Mouse (Mus musculus): Measurements from ENCODE around the gene Tph2. TPM values are rescaled to one million over a fixed set of nuclear protein-coding genes. Genes with fewer than 3 reads are reported as not detected.

Tph2 gene
- polyA plus RNA-seq, 1 experiment from 2014 or later: not detected

- no peak overlapping the region for H3K4me2 ChIP-seq
- H3K4me3 ChIP-seq (ENCODE audit: low read depth, low read length): no peak overlapping the region
- WGBS (ENCODE audit: insufficient replicate concordance): 67% methylated on average over 5 of the region's 5 CpGs
- H3K4me1 ChIP-seq (ENCODE audit: control insufficient read depth, insufficient read depth, low read length): no peaks in the 10 kb centered on the region
- H3K9ac ChIP-seq (ENCODE audit: low read depth, low read length): no peak overlapping the region
- H3K27ac ChIP-seq (ENCODE audit: low read depth, low read length): no peak overlapping the region
- H3K36me3 ChIP-seq (ENCODE audit: control insufficient read depth, insufficient read depth, low read length): no peaks in the 10 kb centered on the region
- H3K9me3 ChIP-seq (replicated peaks; ENCODE audit: control insufficient read depth, low read length): no peaks in the 10 kb centered on the region
- H3K27me3 ChIP-seq (ENCODE audit: control insufficient read depth, insufficient read depth, low read length): peaks cover 3% of the 10 kb centered on the region; the same call in 1 of the 2 replicates
- ATAC-seq (replicated peaks; ENCODE audit: insufficient number of reproducible peaks, low FRiP score, low TSS enrichment): no peak
Observed at GRCm38 (mm10) chr10:115160289-115160688, 24.5 kb downstream of the Tph2 start.

- Histone ChIP-seq H3K9me3 (replicated peaks; ENCODE audit: control insufficient read depth, low read length) (no peaks in the 10 kb centered on the region), H3K27me3 (ENCODE audit: control insufficient read depth, insufficient read depth, low read length) (no peaks in the 10 kb centered on the region), H3K4me1 (ENCODE audit: control insufficient read depth, insufficient read depth, low read length) (no peaks in the 10 kb centered on the region), H3K4me2 (no peak overlapping the region), H3K9ac (ENCODE audit: low read depth, low read length) (no peak overlapping the region), H3K4me3 (ENCODE audit: low read depth, low read length) (no peak overlapping the region), H3K36me3 (ENCODE audit: control insufficient read depth, insufficient read depth, low read length) (no peaks in the 10 kb centered on the region), H3K27ac (ENCODE audit: low read depth, low read length) (no peak overlapping the region)
- WGBS (ENCODE audit: insufficient replicate concordance): 72% methylated on average over 5 of the region's 5 CpGs
- ATAC-seq (replicated peaks; ENCODE audit: insufficient number of reproducible peaks, low FRiP score, low TSS enrichment): no peak
Observed at GRCm38 (mm10) chr10:115147308-115147707, 37.5 kb downstream of the Tph2 start.

GRCm38 (mm10) chr10:115146257-115146898 lies 38.4 kb downstream of the Tph2 start:
- Histone ChIP-seq H3K4me2 (no peak overlapping the region), H3K4me1 (ENCODE audit: control insufficient read depth, insufficient read depth, low read length) (no peaks in the 10 kb centered on the region), H3K27ac (ENCODE audit: low read depth, low read length) (no peak overlapping the region), H3K9ac (ENCODE audit: low read depth, low read length) (no peak overlapping the region), H3K4me3 (ENCODE audit: low read depth, low read length) (no peak overlapping the region), H3K36me3 (ENCODE audit: control insufficient read depth, insufficient read depth, low read length) (no peaks in the 10 kb centered on the region), H3K27me3 (ENCODE audit: control insufficient read depth, insufficient read depth, low read length) (no peaks in the 10 kb centered on the region), H3K9me3 (replicated peaks; ENCODE audit: control insufficient read depth, low read length) (no peaks in the 10 kb centered on the region)
- no peak for ATAC-seq (replicated peaks; ENCODE audit: insufficient number of reproducible peaks, low FRiP score, low TSS enrichment)
- 75% methylated on average over 8 of the region's 8 CpGs for WGBS (ENCODE audit: insufficient replicate concordance)

- no peak overlapping the region for H3K9ac ChIP-seq (ENCODE audit: low read depth, low read length)
- 26% methylated on average over 5 of the region's 5 CpGs for WGBS (ENCODE audit: insufficient replicate concordance)
- H3K4me3 ChIP-seq (ENCODE audit: low read depth, low read length): no peak overlapping the region
- no peak overlapping the region for H3K27ac ChIP-seq (ENCODE audit: low read depth, low read length)
- no peak overlapping the region for H3K4me2 ChIP-seq
- no peaks in the 10 kb centered on the region for H3K36me3 ChIP-seq (ENCODE audit: control insufficient read depth, insufficient read depth, low read length)
- H3K9me3 ChIP-seq (replicated peaks; ENCODE audit: control insufficient read depth, low read length): no peaks in the 10 kb centered on the region
- no peak for ATAC-seq (replicated peaks; ENCODE audit: insufficient number of reproducible peaks, low FRiP score, low TSS enrichment)
- H3K4me1 ChIP-seq (ENCODE audit: control insufficient read depth, insufficient read depth, low read length): no peaks in the 10 kb centered on the region
- H3K27me3 ChIP-seq (ENCODE audit: control insufficient read depth, insufficient read depth, low read length): no peaks in the 10 kb centered on the region
Observed at GRCm38 (mm10) chr10:115144542-115144941, 40.3 kb downstream of the Tph2 start.

GRCm38 (mm10) chr10:115143641-115144040 lies 41.2 kb downstream of the Tph2 start:
- Histone ChIP-seq H3K4me1 (ENCODE audit: control insufficient read depth, insufficient read depth, low read length) (no peaks in the 10 kb centered on the region), H3K36me3 (ENCODE audit: control insufficient read depth, insufficient read depth, low read length) (no peaks in the 10 kb centered on the region), H3K4me2 (no peak overlapping the region), H3K27ac (ENCODE audit: low read depth, low read length) (no peak overlapping the region), H3K4me3 (ENCODE audit: low read depth, low read length) (no peak overlapping the region), H3K27me3 (ENCODE audit: control insufficient read depth, insufficient read depth, low read length) (no peaks in the 10 kb centered on the region), H3K9me3 (replicated peaks; ENCODE audit: control insufficient read depth, low read length) (no peaks in the 10 kb centered on the region), H3K9ac (ENCODE audit: low read depth, low read length) (no peak overlapping the region)
- WGBS (ENCODE audit: insufficient replicate concordance): 51% methylated on average over 6 of the region's 6 CpGs
- no peak for ATAC-seq (replicated peaks; ENCODE audit: insufficient number of reproducible peaks, low FRiP score, low TSS enrichment)

- Histone ChIP-seq H3K9me3 (replicated peaks; ENCODE audit: control insufficient read depth, low read length) (no peaks in the 10 kb centered on the region), H3K27me3 (ENCODE audit: control insufficient read depth, insufficient read depth, low read length) (no peaks in the 10 kb centered on the region), H3K4me3 (ENCODE audit: low read depth, low read length) (no peak overlapping the region), H3K9ac (ENCODE audit: low read depth, low read length) (no peak overlapping the region), H3K4me2 (no peak overlapping the region), H3K27ac (ENCODE audit: low read depth, low read length) (no peak overlapping the region), H3K4me1 (ENCODE audit: control insufficient read depth, insufficient read depth, low read length) (no peaks in the 10 kb centered on the region), H3K36me3 (ENCODE audit: control insufficient read depth, insufficient read depth, low read length) (no peaks in the 10 kb centered on the region)
- WGBS (ENCODE audit: insufficient replicate concordance): 49% methylated on average over 7 of the region's 7 CpGs
- ATAC-seq (replicated peaks; ENCODE audit: insufficient number of reproducible peaks, low FRiP score, low TSS enrichment): no peak
Observed at GRCm38 (mm10) chr10:115137016-115137415, 47.8 kb downstream of the Tph2 start.

- ATAC-seq (replicated peaks; ENCODE audit: insufficient number of reproducible peaks, low FRiP score, low TSS enrichment): no peak
Observed at GRCm38 (mm10) chr10:115127907-115128306, 56.9 kb downstream of the Tph2 start.

GRCm38 (mm10) chr10:115125550-115125949 lies 59.3 kb downstream of the Tph2 start:
- Histone ChIP-seq H3K9me3 (replicated peaks; ENCODE audit: control insufficient read depth, low read length) (no peaks in the 10 kb centered on the region), H3K4me2 (no peak overlapping the region), H3K27ac (ENCODE audit: low read depth, low read length) (no peak overlapping the region), H3K9ac (ENCODE audit: low read depth, low read length) (no peak overlapping the region), H3K36me3 (ENCODE audit: control insufficient read depth, insufficient read depth, low read length) (no peaks in the 10 kb centered on the region), H3K27me3 (ENCODE audit: control insufficient read depth, insufficient read depth, low read length) (no peaks in the 10 kb centered on the region), H3K4me3 (ENCODE audit: low read depth, low read length) (no peak overlapping the region), H3K4me1 (ENCODE audit: control insufficient read depth, insufficient read depth, low read length) (no peaks in the 10 kb centered on the region)
- whole genome bisulfite sequencing (ENCODE audit: insufficient replicate concordance): 35% methylated on average over 5 of the region's 5 CpGs
- no peak for ATAC-seq (replicated peaks; ENCODE audit: insufficient number of reproducible peaks, low FRiP score, low TSS enrichment)

More at GRCm38 (mm10) chr10:115127907-115128306, 56.9 kb downstream of the Tph2 start:
- H3K36me3 ChIP-seq (ENCODE audit: control insufficient read depth, insufficient read depth, low read length): no peaks in the 10 kb centered on the region
- no peak overlapping the region for H3K27ac ChIP-seq (ENCODE audit: low read depth, low read length)
- WGBS (ENCODE audit: insufficient replicate concordance): 58% methylated on average over 1 of the region's 1 CpGs
- no peaks in the 10 kb centered on the region for H3K4me1 ChIP-seq (ENCODE audit: control insufficient read depth, insufficient read depth, low read length)
- H3K4me2 ChIP-seq: no peak overlapping the region
- H3K9ac ChIP-seq (ENCODE audit: low read depth, low read length): no peak overlapping the region
- H3K4me3 ChIP-seq (ENCODE audit: low read depth, low read length): no peak overlapping the region
- H3K27me3 ChIP-seq (ENCODE audit: control insufficient read depth, insufficient read depth, low read length): no peaks in the 10 kb centered on the region
- H3K9me3 ChIP-seq (replicated peaks; ENCODE audit: control insufficient read depth, low read length): no peaks in the 10 kb centered on the region

- Histone ChIP-seq H3K9me3 (replicated peaks; ENCODE audit: control insufficient read depth, low read length) (no peaks in the 10 kb centered on the region), H3K27ac (ENCODE audit: low read depth, low read length) (no peak overlapping the region), H3K27me3 (ENCODE audit: control insufficient read depth, insufficient read depth, low read length) (no peaks in the 10 kb centered on the region), H3K36me3 (ENCODE audit: control insufficient read depth, insufficient read depth, low read length) (no peaks in the 10 kb centered on the region), H3K9ac (ENCODE audit: low read depth, low read length) (no peak overlapping the region), H3K4me3 (ENCODE audit: low read depth, low read length) (no peak overlapping the region), H3K4me2 (no peak overlapping the region), H3K4me1 (ENCODE audit: control insufficient read depth, insufficient read depth, low read length) (no peaks in the 10 kb centered on the region)
- 70% methylated on average over 5 of the region's 5 CpGs for WGBS (ENCODE audit: insufficient replicate concordance)
- no peak for ATAC-seq (replicated peaks; ENCODE audit: insufficient number of reproducible peaks, low FRiP score, low TSS enrichment)
Observed at GRCm38 (mm10) chr10:115125027-115125426, 59.8 kb downstream of the Tph2 start.
